Mouse (Mus musculus) embryonic fibroblast, embryonic 13.5 days (primary cell): ENCODE data around the gene Tank. TPM values are rescaled to one million over a fixed set of nuclear protein-coding genes. Genes with fewer than 3 reads are reported as not detected.
A peak's percentile ranks its signal among the peaks of the same experiment; 100 is the strongest.

Experiments
- H3K27ac ChIP-seq: 2 replicates; pipeline ENCODE4 v1.5.1; 2012; ENCODE audit warnings: low read length, control low read depth, inconsistent platforms; ENCODE audit not compliant: insufficient read depth
- H3K4me1 ChIP-seq: 2 replicates; pipeline ENCODE4 v1.6.1; 2011; ENCODE audit warnings: low read length; ENCODE audit not compliant: control insufficient read depth, insufficient read depth
- H3K4me3 ChIP-seq: 2 replicates; pipeline ENCODE4 v1.5.1; 2011; ENCODE audit warnings: mild to moderate bottlenecking, control low read depth, low read length; ENCODE audit not compliant: insufficient read depth
- CTCF ChIP-seq: IDR thresholded peaks from 2 replicates; pipeline ENCODE4 v1.5.1; 2011; ENCODE audit warnings: mild to moderate bottlenecking, control low read depth, low read length, moderate library complexity, borderline replicate concordance; ENCODE audit not compliant: insufficient read depth
- POLR2A ChIP-seq: IDR thresholded peaks from 2 replicates; pipeline ENCODE4 v1.6.1; 2011; ENCODE audit warnings: low read depth, mild to moderate bottlenecking, control low read depth, low read length, moderate library complexity
- polyA plus RNA-seq: library from polyadenylated mRNA; stranded (reverse); fragments of >200 nt; gene quantifications from 2 replicates; pipeline ENCODE4 v1.2.4, GENCODE M21; 2011; ENCODE audit warnings: low read depth; ENCODE audit not compliant: missing spikeins, insufficient read length

The Tank gene
- polyA plus RNA-seq, 1 experiment = 54.7 TPM

GRCm38 (mm10) chr2:61663573-61664241 is 85.3 kb downstream of the Tank start:
- Histone ChIP-seq H3K27ac (no peak overlapping the region), H3K4me1 (no peaks in the 10 kb centered on the region), H3K4me3 (no peak overlapping the region)
- TF ChIP-seq POLR2A = no peak

DNA sequence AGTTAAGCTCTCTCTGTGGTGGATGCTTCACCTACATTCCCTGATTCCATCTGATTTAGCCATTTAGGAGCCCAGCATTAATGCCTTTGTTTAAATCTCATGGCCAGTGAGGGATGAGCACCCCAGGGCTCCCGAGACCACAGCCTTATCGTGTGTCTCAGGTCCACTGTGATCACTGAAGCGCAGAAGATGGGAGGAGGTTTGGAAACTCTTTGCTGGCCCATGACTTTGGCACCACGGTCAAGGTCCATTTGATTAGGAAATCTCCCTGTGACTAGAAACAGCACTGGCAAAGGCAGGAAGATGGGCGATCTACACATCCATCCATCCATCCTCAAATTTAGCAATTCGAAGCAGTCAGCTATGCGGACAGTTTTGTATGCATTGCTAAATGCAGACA is 89.0 kb downstream of the Tank start:
- H3K27ac ChIP-seq = no peak overlapping the region
- no peak overlapping the region for H3K4me3 ChIP-seq
- no peaks in the 10 kb centered on the region for H3K4me1 ChIP-seq
- TF ChIP-seq CTCF = no peak
- TF ChIP-seq POLR2A = no peak

DNA sequence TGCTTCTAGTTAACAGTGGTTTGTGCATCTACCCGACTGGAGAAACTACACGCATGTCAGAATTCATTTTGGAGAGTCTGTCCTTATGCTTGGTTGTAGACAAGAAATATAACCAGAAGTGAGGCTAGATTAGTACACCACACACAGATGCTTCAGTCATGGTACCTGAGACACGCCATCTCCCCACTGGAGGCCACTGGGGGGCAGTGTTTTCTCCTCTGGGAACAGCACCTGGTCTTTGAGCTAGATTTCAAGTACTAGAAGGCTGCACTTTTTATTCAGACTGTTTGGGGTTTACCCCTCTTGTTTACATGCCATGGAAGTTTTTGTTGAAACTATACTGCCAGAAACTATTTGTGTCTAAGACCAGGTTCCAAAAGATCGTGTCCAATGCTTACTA is 89.9 kb downstream of the Tank start:
- H3K4me3 ChIP-seq = no peak overlapping the region
- no peaks in the 10 kb centered on the region for H3K4me1 ChIP-seq
- no peak for TF ChIP-seq POLR2A
- TF ChIP-seq CTCF = peak; percentile 20; the same call in 1 of the 2 replicates

GRCm38 (mm10) chr2:61674555-61674954 is 96.2 kb downstream of the Tank start:
- no peak overlapping the region for H3K27ac ChIP-seq
- TF ChIP-seq POLR2A (no peak), CTCF (no peak)
- H3K4me1 ChIP-seq = no peaks in the 10 kb centered on the region
- H3K4me3 ChIP-seq = no peak overlapping the region

More for the DNA sequence above, 89.9 kb downstream of the Tank start:
- H3K27ac ChIP-seq = no peak overlapping the region

GRCm38 (mm10) chr2:61681572-61681971 is 103.2 kb downstream of the Tank start:
- H3K4me3 ChIP-seq = no peak overlapping the region
- TF ChIP-seq CTCF (no peak), POLR2A (no peak)
- H3K4me1 ChIP-seq = no peaks in the 10 kb centered on the region
- no peak overlapping the region for H3K27ac ChIP-seq

GRCm38 (mm10) chr2:61686533-61686932 is 108.1 kb downstream of the Tank start:
- Histone ChIP-seq H3K27ac (no peak overlapping the region), H3K4me3 (no peak overlapping the region)

DNA sequence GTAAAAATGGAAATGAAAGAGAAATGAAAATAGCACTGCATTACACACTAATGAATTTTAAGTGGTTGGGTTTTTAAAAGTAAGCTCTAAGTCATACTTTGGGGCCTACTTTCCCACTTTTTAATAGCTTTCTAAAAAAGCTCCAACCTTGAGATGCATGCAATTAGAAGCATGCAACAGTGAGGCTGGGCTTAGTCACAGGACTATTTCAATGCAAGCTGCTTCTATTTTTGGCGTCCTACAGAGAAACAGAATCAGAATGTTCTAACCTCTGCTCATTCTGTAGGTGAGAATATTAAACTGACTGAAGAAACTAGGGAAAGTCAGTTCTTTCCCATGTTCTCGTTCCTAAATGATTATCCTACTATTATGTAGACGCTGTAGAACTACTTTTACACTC is 110.7 kb downstream of the Tank start:
- Histone ChIP-seq H3K27ac (no peak overlapping the region), H3K4me3 (no peak overlapping the region), H3K4me1 (no peaks in the 10 kb centered on the region)
- TF ChIP-seq POLR2A (no peak), CTCF (no peak)

More at GRCm38 (mm10) chr2:61686533-61686932, 108.1 kb downstream of the Tank start:
- TF ChIP-seq POLR2A (no peak), CTCF (no peak)
- no peaks in the 10 kb centered on the region for H3K4me1 ChIP-seq

Other genes starting within 250 kb of the Tank start
- 183 and 186 TPM in 2 replicates for gene Psmd14, start 133.1 kb downstream of the Tank start, polyA plus RNA-seq
- 0.20 and 0.37 TPM in 2 replicates for gene Tbr1, start 224.3 kb downstream of the Tank start, polyA plus RNA-seq